Mouse (Mus musculus): ENCODE results near the gene Ptafr. TPM values are rescaled to one million over a fixed set of nuclear protein-coding genes. Genes with fewer than 3 reads are reported as not detected.

The Ptafr gene
- polyA plus RNA-seq, 1 experiment from 2014 or later, result 0.68 TPM

DNA sequence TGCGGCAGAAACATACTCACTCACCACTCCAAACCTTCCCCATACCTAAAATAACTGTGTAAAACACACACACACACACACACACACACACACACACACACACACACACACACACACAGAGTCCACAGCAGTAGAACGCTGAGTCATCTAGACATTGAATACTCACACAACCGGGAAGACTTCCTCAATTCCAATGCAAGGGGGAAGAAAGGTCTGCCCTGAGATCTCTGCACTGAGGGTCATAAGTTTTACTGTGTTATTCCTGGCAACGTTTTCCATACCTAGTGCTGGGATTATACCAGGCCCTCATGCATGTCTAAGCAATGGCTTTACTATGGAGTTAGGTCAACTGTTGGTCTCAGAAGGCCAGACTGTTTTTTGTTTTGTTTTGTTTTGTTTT lies 34.5 kb upstream of the Ptafr start:
- H3K36me3 ChIP-seq (ENCODE audit: control insufficient read depth, insufficient read depth), result peaks cover 16% of the 10 kb centered on the region
- no peak overlapping the region for H3K4me3 ChIP-seq (ENCODE audit: low read length)
- 74% methylated on average over 4 of the region's 4 CpGs for WGBS
- H3K27me3 ChIP-seq (ENCODE audit: control insufficient read depth, insufficient read depth, low read length), result no peaks in the 10 kb centered on the region
- no peaks in the 10 kb centered on the region for H3K9me3 ChIP-seq (replicated peaks; ENCODE audit: control insufficient read depth, low read length)
- no peak overlapping the region for H3K9ac ChIP-seq (ENCODE audit: low read length)
- no peak for ATAC-seq (replicated peaks; ENCODE audit: extremely low read depth, insufficient read depth, low FRiP score)
- H3K27ac ChIP-seq (ENCODE audit: low read length), result no peak overlapping the region
- no peak overlapping the region for H3K4me2 ChIP-seq (ENCODE audit: low read depth, low read length)
- peaks cover 19% of the 10 kb centered on the region for H3K4me1 ChIP-seq (ENCODE audit: control insufficient read depth, insufficient read depth, low read length)

DNA sequence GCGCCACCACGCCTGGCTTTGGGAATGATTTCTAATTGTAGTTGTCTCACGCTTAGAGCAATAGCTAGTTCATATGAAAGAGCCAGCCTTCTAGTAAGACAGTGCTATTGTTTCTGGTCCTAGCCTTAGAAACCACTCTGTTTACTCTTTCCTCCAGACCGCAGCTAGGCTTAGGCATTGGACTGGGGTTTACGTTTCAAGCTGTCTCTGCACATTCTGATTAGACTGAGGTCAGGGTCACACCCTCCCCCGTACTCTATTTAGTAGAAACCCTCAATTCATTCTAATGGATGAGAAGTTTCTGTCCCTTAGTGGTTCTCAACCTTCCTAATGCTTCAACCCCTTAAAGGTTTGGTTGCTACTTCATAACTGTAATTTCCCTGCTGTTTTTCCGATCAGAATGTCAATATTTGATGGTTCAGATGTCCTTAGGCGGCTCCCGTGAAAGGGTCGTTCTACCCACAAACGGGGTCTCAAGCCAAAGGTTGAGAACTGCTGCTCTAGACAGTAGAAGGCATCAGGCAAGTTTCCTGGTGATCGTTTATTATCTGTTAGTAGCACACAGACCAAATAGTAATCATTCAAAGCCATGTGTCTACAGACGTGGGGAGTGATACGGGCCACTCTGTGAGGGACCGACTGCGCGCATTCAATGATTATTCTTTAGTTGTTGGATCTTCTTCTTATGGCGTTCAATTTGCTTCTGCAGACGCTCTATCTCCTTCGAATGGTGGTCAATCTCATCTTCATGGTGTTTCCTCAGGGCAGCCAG lies 33.6 kb upstream of the Ptafr start:
- no peaks in the 10 kb centered on the region for H3K27me3 ChIP-seq (ENCODE audit: control insufficient read depth, insufficient read depth, low read length)
- peaks cover 16% of the 10 kb centered on the region for H3K36me3 ChIP-seq (ENCODE audit: control insufficient read depth, insufficient read depth)
- peaks cover 17% of the 10 kb centered on the region for H3K4me1 ChIP-seq (ENCODE audit: control insufficient read depth, insufficient read depth, low read length)
- H3K9me3 ChIP-seq (replicated peaks; ENCODE audit: control insufficient read depth, low read length), result no peaks in the 10 kb centered on the region
- 0 out of 2 replicates have a peak overlapping the region, but pooled peaks have one; percentile 16 for H3K27ac ChIP-seq (ENCODE audit: low read length)
- 92% methylated on average over 20 of the region's 20 CpGs for WGBS
- no peak overlapping the region for H3K4me2 ChIP-seq (ENCODE audit: low read depth, low read length)
- ATAC-seq (replicated peaks; ENCODE audit: extremely low read depth, insufficient read depth, low FRiP score), result no peak
- H3K9ac ChIP-seq (ENCODE audit: low read length), result no peak overlapping the region
- H3K4me3 ChIP-seq (ENCODE audit: low read length), result no peak overlapping the region

DNA sequence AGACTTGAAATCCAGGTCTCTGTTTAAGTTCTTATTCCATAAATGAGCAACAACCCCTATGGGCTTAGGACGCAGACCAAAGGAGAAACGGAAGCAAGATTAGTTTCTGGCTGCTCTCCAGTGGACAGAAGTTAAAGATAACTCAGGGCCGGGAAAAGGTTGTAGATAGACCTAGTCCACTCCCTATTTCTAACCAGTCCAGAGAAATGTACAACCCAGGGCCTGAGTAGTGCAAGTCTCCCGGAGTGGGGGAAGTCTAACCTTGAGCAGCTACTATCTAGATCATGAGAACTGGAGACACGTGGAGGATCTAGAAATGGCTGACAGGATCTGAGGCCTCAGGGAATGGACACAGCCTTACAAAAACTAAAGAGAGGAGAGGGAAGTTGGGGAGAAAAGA lies 31.4 kb upstream of the Ptafr start:
- H3K4me2 ChIP-seq (ENCODE audit: low read depth, low read length), result peak overlapping the region; percentile 78
- H3K4me3 ChIP-seq (ENCODE audit: low read length), result peak overlapping the region; percentile 78
- peaks cover 16% of the 10 kb centered on the region for H3K36me3 ChIP-seq (ENCODE audit: control insufficient read depth, insufficient read depth)
- WGBS, result 1% methylated on average over 5 of the region's 5 CpGs
- H3K27me3 ChIP-seq (ENCODE audit: control insufficient read depth, insufficient read depth, low read length), result no peaks in the 10 kb centered on the region
- H3K9me3 ChIP-seq (replicated peaks; ENCODE audit: control insufficient read depth, low read length), result no peaks in the 10 kb centered on the region
- H3K9ac ChIP-seq (ENCODE audit: low read length), result peak overlapping the region; percentile 92
- peak; percentile 50; the same call in 1 of the 2 replicates for ATAC-seq (replicated peaks; ENCODE audit: extremely low read depth, insufficient read depth, low FRiP score)
- H3K27ac ChIP-seq (ENCODE audit: low read length), result peak overlapping the region; percentile 95
- peaks cover 31% of the 10 kb centered on the region for H3K4me1 ChIP-seq (ENCODE audit: control insufficient read depth, insufficient read depth, low read length)

- Histone ChIP-seq H3K4me2 (ENCODE audit: low read depth, low read length) (peak within 1 kb of the TSS; percentile 78), H3K27ac (ENCODE audit: low read length) (peak within 1 kb of the TSS; percentile 95), H3K4me1 (ENCODE audit: control insufficient read depth, insufficient read depth, low read length) (peaks cover 31% of the 10 kb centered on the region), H3K9me3 (replicated peaks; ENCODE audit: control insufficient read depth, low read length) (no peaks in the 10 kb centered on the region), H3K36me3 (ENCODE audit: control insufficient read depth, insufficient read depth) (peaks cover 18% of the 10 kb centered on the region), H3K27me3 (ENCODE audit: control insufficient read depth, insufficient read depth, low read length) (no peaks in the 10 kb centered on the region), H3K4me3 (ENCODE audit: low read length) (peak within 1 kb of the TSS; percentile 78), H3K9ac (ENCODE audit: low read length) (peak within 1 kb of the TSS; percentile 92)
- under 1% methylated on average over 63 of the region's 63 CpGs for WGBS
- ATAC-seq (replicated peaks; ENCODE audit: extremely low read depth, insufficient read depth, low FRiP score), result peak; percentile 79
Measured at GRCm38 (mm10) chr4:132532981-132533916, 30.6 kb upstream of the Ptafr start, which contains the start of gene Atpif1. Gene Atpif1 (minus strand): TSS chr4:132533659.

DNA sequence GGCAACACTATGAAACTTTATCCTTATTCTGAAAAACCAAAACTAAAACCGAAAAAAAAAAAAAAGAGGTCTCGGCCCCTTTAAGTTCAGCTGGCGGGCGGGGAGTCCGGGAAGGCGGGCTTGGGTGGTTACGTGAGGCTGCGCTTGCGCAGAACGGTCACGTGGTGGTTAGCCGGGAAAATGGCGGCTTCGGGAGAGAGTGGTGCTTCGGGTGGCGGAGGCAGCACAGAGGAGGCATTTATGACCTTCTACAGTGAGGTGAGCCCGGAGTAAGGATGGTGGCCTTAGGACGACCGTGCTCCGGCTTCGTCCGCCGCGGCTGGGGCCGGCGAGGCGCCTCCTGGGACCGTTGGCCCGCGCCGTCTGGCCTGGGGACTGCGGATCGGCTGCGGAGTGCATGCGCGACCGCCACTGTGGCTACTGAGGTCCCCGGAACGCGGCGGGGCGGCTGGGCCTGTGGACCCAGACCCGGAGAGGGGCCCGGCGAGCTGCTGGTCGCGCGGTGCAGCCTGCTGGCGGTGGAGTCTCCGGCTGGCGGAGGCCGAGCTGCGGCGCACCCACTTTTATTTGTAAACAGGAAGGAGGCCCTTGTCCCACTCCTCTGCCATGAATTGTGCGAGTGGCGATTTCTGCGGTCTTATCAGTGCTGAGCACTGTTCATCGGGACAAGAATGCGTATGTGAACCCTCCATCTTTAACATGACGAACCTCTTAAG lies 28.3 kb upstream of the Ptafr start, which contains the start of gene Dnajc8:
Gene Dnajc8, plus strand, starts transcription at position 145 of the 716 bp plus-strand sequence.
- Histone ChIP-seq H3K4me2 (ENCODE audit: low read depth, low read length) (peak within 1 kb of the TSS; percentile 69), H3K4me1 (ENCODE audit: control insufficient read depth, insufficient read depth, low read length) (peaks cover 31% of the 10 kb centered on the region), H3K27ac (ENCODE audit: low read length) (peak within 1 kb of the TSS; percentile 78), H3K27me3 (ENCODE audit: control insufficient read depth, insufficient read depth, low read length) (no peaks in the 10 kb centered on the region), H3K4me3 (ENCODE audit: low read length) (peak within 1 kb of the TSS; percentile 100), H3K9ac (ENCODE audit: low read length) (peak within 1 kb of the TSS; percentile 98), H3K9me3 (replicated peaks; ENCODE audit: control insufficient read depth, low read length) (no peaks in the 10 kb centered on the region), H3K36me3 (ENCODE audit: control insufficient read depth, insufficient read depth) (peaks cover 15% of the 10 kb centered on the region)
- peak; percentile 69 for ATAC-seq (replicated peaks; ENCODE audit: extremely low read depth, insufficient read depth, low FRiP score)
- under 1% methylated on average over 60 of the region's 60 CpGs for whole genome bisulfite sequencing

GRCm38 (mm10) chr4:132539481-132539880 lies 24.4 kb upstream of the Ptafr start:
- peaks cover 42% of the 10 kb centered on the region for H3K36me3 ChIP-seq (ENCODE audit: control insufficient read depth, insufficient read depth)
- no peak overlapping the region for H3K4me2 ChIP-seq (ENCODE audit: low read depth, low read length)
- 93% methylated on average over 5 of the region's 5 CpGs for WGBS
- no peak overlapping the region for H3K9ac ChIP-seq (ENCODE audit: low read length)
- no peak overlapping the region for H3K27ac ChIP-seq (ENCODE audit: low read length)
- no peak overlapping the region for H3K4me3 ChIP-seq (ENCODE audit: low read length)
- no peaks in the 10 kb centered on the region for H3K27me3 ChIP-seq (ENCODE audit: control insufficient read depth, insufficient read depth, low read length)
- peaks cover 19% of the 10 kb centered on the region for H3K4me1 ChIP-seq (ENCODE audit: control insufficient read depth, insufficient read depth, low read length)
- H3K9me3 ChIP-seq (replicated peaks; ENCODE audit: control insufficient read depth, low read length), result no peaks in the 10 kb centered on the region
- ATAC-seq (replicated peaks; ENCODE audit: extremely low read depth, insufficient read depth, low FRiP score), result no peak

- ATAC-seq (replicated peaks; ENCODE audit: extremely low read depth, insufficient read depth, low FRiP score), result no peak
- Histone ChIP-seq H3K4me3 (ENCODE audit: low read length) (no peak overlapping the region), H3K36me3 (ENCODE audit: control insufficient read depth, insufficient read depth) (peaks cover 49% of the 10 kb centered on the region), H3K27me3 (ENCODE audit: control insufficient read depth, insufficient read depth, low read length) (no peaks in the 10 kb centered on the region), H3K9ac (ENCODE audit: low read length) (no peak overlapping the region), H3K4me1 (ENCODE audit: control insufficient read depth, insufficient read depth, low read length) (peaks cover 10% of the 10 kb centered on the region), H3K4me2 (ENCODE audit: low read depth, low read length) (no peak overlapping the region), H3K27ac (ENCODE audit: low read length) (no peak overlapping the region), H3K9me3 (replicated peaks; ENCODE audit: control insufficient read depth, low read length) (no peaks in the 10 kb centered on the region)
- WGBS, result 77% methylated on average over 4 of the region's 4 CpGs
Measured at GRCm38 (mm10) chr4:132541413-132541812, 22.5 kb upstream of the Ptafr start.

GRCm38 (mm10) chr4:132542724-132543123 lies 21.1 kb upstream of the Ptafr start:
- WGBS, result 43% methylated on average over 1 of the region's 1 CpGs
- H3K9ac ChIP-seq (ENCODE audit: low read length), result no peak overlapping the region

More at GRCm38 (mm10) chr4:132542724-132543123, 21.1 kb upstream of the Ptafr start:
- Histone ChIP-seq H3K4me1 (ENCODE audit: control insufficient read depth, insufficient read depth, low read length) (no peaks in the 10 kb centered on the region), H3K36me3 (ENCODE audit: control insufficient read depth, insufficient read depth) (peaks cover 59% of the 10 kb centered on the region), H3K27ac (ENCODE audit: low read length) (no peak overlapping the region), H3K4me2 (ENCODE audit: low read depth, low read length) (no peak overlapping the region), H3K4me3 (ENCODE audit: low read length) (no peak overlapping the region), H3K27me3 (ENCODE audit: control insufficient read depth, insufficient read depth, low read length) (no peaks in the 10 kb centered on the region), H3K9me3 (replicated peaks; ENCODE audit: control insufficient read depth, low read length) (no peaks in the 10 kb centered on the region)
- no peak for ATAC-seq (replicated peaks; ENCODE audit: extremely low read depth, insufficient read depth, low FRiP score)
